Mouse (Mus musculus) frontal cortex, adult (tissue): Measurements from ENCODE around the gene Dennd2c.
"Not testable (repeated sequence)": the region's sequence is repeated elsewhere in the genome, so short reads cannot be mapped to it uniquely, and the experiment has no call there.

Experiments
- ATAC-seq: cut with Nextera tagmentation; 2 replicates; pipeline ENCODE4 v1.9.2; 2017; ENCODE audit warnings: mild to moderate bottlenecking, moderate library complexity, mixed read lengths; ENCODE audit not compliant: low TSS enrichment

Dennd2c gene

GRCm38 (mm10) chr3:103169771-103170170, 67.4 kb downstream of the Dennd2c start:
- peak; percentile 55 for ATAC-seq

- peak; percentile 95 for ATAC-seq
Measured at GRCm38 (mm10) chr3:103171505-103172267, 69.3 kb downstream of the Dennd2c start, which contains the start of gene Bcas2. Bcas2 (plus strand) TSS chr3:103171655.

GRCm38 (mm10) chr3:103172615-103173014, 70.2 kb downstream of the Dennd2c start:
- ATAC-seq: no peak

- ATAC-seq: no peak
Measured at GRCm38 (mm10) chr3:103176740-103177139, 74.3 kb downstream of the Dennd2c start.

- ATAC-seq: no peak
Measured at GRCm38 (mm10) chr3:103179527-103179926, 77.1 kb downstream of the Dennd2c start.

- no peak for ATAC-seq
Measured at GRCm38 (mm10) chr3:103181171-103181570, 78.8 kb downstream of the Dennd2c start.

GRCm38 (mm10) chr3:103182821-103183220, 80.4 kb downstream of the Dennd2c start:
- no peak for ATAC-seq

- not testable (repeated sequence) for ATAC-seq
Measured at GRCm38 (mm10) chr3:103184467-103184866, 82.1 kb downstream of the Dennd2c start.

- no peak for ATAC-seq
Measured at GRCm38 (mm10) chr3:103188451-103188850, 86.0 kb downstream of the Dennd2c start.

- ATAC-seq: no peak
Measured at GRCm38 (mm10) chr3:103188856-103189255, 86.5 kb downstream of the Dennd2c start.

GRCm38 (mm10) chr3:103192161-103192560, 89.8 kb downstream of the Dennd2c start:
- ATAC-seq: no peak

GRCm38 (mm10) chr3:103193186-103193585, 90.8 kb downstream of the Dennd2c start:
- no peak for ATAC-seq

- ATAC-seq: no peak
Measured at GRCm38 (mm10) chr3:103196320-103196823, 94.0 kb downstream of the Dennd2c start.

GRCm38 (mm10) chr3:103199386-103199785, 97.0 kb downstream of the Dennd2c start:
- no peak for ATAC-seq

- ATAC-seq: not testable (repeated sequence)
Measured at GRCm38 (mm10) chr3:103201105-103201504, 98.7 kb downstream of the Dennd2c start.

- no peak for ATAC-seq
Measured at GRCm38 (mm10) chr3:103203554-103203953, 101.2 kb downstream of the Dennd2c start.

- no peak for ATAC-seq
Measured at GRCm38 (mm10) chr3:103204445-103204844, 102.0 kb downstream of the Dennd2c start.

GRCm38 (mm10) chr3:103206393-103206792, 104.0 kb downstream of the Dennd2c start:
- no peak for ATAC-seq

- no peak for ATAC-seq
Measured at GRCm38 (mm10) chr3:103207749-103208148, 105.3 kb downstream of the Dennd2c start.

- no peak for ATAC-seq
Measured at GRCm38 (mm10) chr3:103208237-103208636, 105.8 kb downstream of the Dennd2c start.

- no peak for ATAC-seq
Measured at GRCm38 (mm10) chr3:103211101-103211500, 108.7 kb downstream of the Dennd2c start.

GRCm38 (mm10) chr3:103212142-103212541, 109.7 kb downstream of the Dennd2c start:
- no peak for ATAC-seq

- ATAC-seq: no peak
Measured at GRCm38 (mm10) chr3:103213537-103213936, 111.1 kb downstream of the Dennd2c start.
